Mouse (Mus musculus) limb, embryonic 15.5 days (tissue): ENCODE measurements at regions not wholly inside any gene's neighbourhood (a gene's known extent, or its start where the extent isn't known, plus 50 kb on each side); places are given as distances from the start of the nearest gene placed in this dataset.

Source experiments
- ATAC-seq: fragments of 200-750 bp; cut with Nextera tagmentation; 2 replicates; pipeline ENCODE4 v1.8.0; 2017; ENCODE audit warnings: low read depth, moderate TSS enrichment; ENCODE audit not compliant: insufficient number of reproducible peaks, low FRiP score, low TSS enrichment
- H3K27ac ChIP-seq: fragments of 300-500 bp; sonication (generic); 2 replicates; pipeline ENCODE4 v1.5.1; 2015; ENCODE audit warnings: moderate library complexity, mild to moderate bottlenecking, inconsistent platforms
- H3K27me3 ChIP-seq: fragments of 300-500 bp; sonication (generic); 2 replicates; pipeline ENCODE4 v1.6.1; 2015; ENCODE audit warnings: inconsistent platforms
- H3K36me3 ChIP-seq: fragments of 300-500 bp; sonication (generic); 2 replicates; pipeline ENCODE4 v1.6.1; 2015; ENCODE audit warnings: inconsistent platforms
- H3K4me1 ChIP-seq: fragments of 300-500 bp; sonication (generic); 2 replicates; pipeline ENCODE4 v1.6.1; 2015; ENCODE audit warnings: inconsistent platforms
- H3K4me2 ChIP-seq: fragments of 300-500 bp; sonication (generic); 2 replicates; pipeline ENCODE4 v1.6.1; 2015; ENCODE audit warnings: mild to moderate bottlenecking, inconsistent platforms
- H3K4me3 ChIP-seq: fragments of 300-500 bp; sonication (generic); 2 replicates; pipeline ENCODE4 v1.5.1; 2015; ENCODE audit warnings: mild to moderate bottlenecking, inconsistent platforms
- H3K9ac ChIP-seq: fragments of 300-500 bp; sonication (generic); 2 replicates; pipeline ENCODE4 v1.6.1; 2015; ENCODE audit warnings: inconsistent platforms
- H3K9me3 ChIP-seq: fragments of 300-500 bp; sonication (generic); 2 replicates; pipeline ENCODE4 v1.6.1; 2016; ENCODE audit warnings: inconsistent platforms
- WGBS: fragments of 180-500 bp; shearing (Covaris S2); methylation state at CpG from one replicate; pipeline ENCODE4 v1.1.7; 2015; 5-methylcytosine and 5-hydroxymethylcytosine counted together

- Histone ChIP-seq H3K27ac (no peak overlapping the region), H3K27me3 (no peaks in the 10 kb centered on the region), H3K4me3 (no peak overlapping the region), H3K9me3 (no peaks in the 10 kb centered on the region), H3K9ac (no peak overlapping the region), H3K4me2 (0 out of 2 replicates have a peak overlapping the region, but pooled peaks have one; percentile 5), H3K4me1 (peaks cover 15% of the 10 kb centered on the region), H3K36me3 (no peaks in the 10 kb centered on the region)
- ATAC-seq: no peak
- 21% methylated on average over 10 of the region's 10 CpGs for WGBS
Observed at GRCm38 (mm10) chr13:52060418-52060870, 214.0 kb downstream of the Gadd45g start.

DNA sequence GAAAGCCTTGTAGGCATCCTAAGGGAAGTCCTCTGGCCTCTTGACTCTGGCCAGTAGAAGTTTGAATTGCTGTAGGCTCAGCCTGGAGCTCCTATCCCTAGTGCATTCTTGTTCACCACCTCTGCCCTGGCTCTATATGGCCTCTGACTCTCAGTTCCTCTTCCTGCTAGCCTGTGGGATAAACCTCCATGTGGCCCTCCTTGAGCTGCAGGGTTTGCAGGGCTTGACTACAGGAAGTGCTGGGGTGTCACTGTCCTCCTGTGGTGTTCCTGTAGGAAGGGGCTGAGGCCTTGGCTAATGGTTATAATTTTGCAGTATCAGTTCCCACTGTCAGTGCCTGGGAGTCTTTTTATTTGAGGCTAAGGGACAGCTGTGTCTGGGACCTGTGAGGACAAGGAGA is 215.0 kb downstream of the Gadd45g start:
- no peak overlapping the region for H3K4me2 ChIP-seq
- H3K9ac ChIP-seq: no peak overlapping the region
- no peak overlapping the region for H3K27ac ChIP-seq
- peaks cover 22% of the 10 kb centered on the region for H3K4me1 ChIP-seq
- H3K36me3 ChIP-seq: no peaks in the 10 kb centered on the region
- no peaks in the 10 kb centered on the region for H3K27me3 ChIP-seq
- H3K9me3 ChIP-seq: no peaks in the 10 kb centered on the region
- H3K4me3 ChIP-seq: no peak overlapping the region
- no peak for ATAC-seq

GRCm38 (mm10) chr13:52061881-52062280 is 215.4 kb downstream of the Gadd45g start:
- no peaks in the 10 kb centered on the region for H3K9me3 ChIP-seq
- WGBS: 74% methylated on average over 4 of the region's 4 CpGs
- ATAC-seq: no peak
- no peak overlapping the region for H3K4me2 ChIP-seq
- H3K4me3 ChIP-seq: no peak overlapping the region
- H3K27me3 ChIP-seq: no peaks in the 10 kb centered on the region
- H3K4me1 ChIP-seq: peaks cover 22% of the 10 kb centered on the region
- H3K27ac ChIP-seq: no peak overlapping the region
- no peaks in the 10 kb centered on the region for H3K36me3 ChIP-seq
- H3K9ac ChIP-seq: no peak overlapping the region

- H3K9ac ChIP-seq: no peak overlapping the region
- no peaks in the 10 kb centered on the region for H3K27me3 ChIP-seq
- WGBS: 97% methylated on average over 1 of the region's 1 CpGs
- no peak overlapping the region for H3K27ac ChIP-seq
- peaks cover 25% of the 10 kb centered on the region for H3K4me1 ChIP-seq
- H3K9me3 ChIP-seq: no peaks in the 10 kb centered on the region
- H3K4me3 ChIP-seq: no peak overlapping the region
- H3K4me2 ChIP-seq: no peak overlapping the region
- no peak for ATAC-seq
- H3K36me3 ChIP-seq: no peaks in the 10 kb centered on the region
Observed at GRCm38 (mm10) chr13:52062576-52062975, 216.1 kb downstream of the Gadd45g start.

DNA sequence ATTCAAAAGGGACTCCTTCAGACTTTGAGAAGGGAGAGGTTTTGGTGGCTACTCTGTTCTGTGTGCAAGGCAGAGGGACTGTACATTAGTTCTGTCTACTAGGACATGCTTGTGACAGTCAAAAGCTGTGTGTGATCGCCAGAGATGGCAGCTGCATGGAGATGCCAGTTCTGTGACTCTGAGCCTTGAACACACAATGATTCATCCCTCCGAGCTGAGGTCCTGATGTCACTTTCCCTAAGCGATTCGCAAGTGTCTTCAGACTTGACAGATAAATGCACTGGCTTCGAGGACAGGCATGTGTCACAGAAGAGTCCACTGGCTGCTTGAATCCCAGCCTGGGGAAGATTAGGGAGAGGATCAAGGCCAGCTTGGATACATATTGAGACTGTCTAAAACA is 218.8 kb downstream of the Gadd45g start:
- Histone ChIP-seq H3K9ac (no peak overlapping the region), H3K4me3 (no peak overlapping the region), H3K9me3 (no peaks in the 10 kb centered on the region), H3K27me3 (no peaks in the 10 kb centered on the region), H3K27ac (no peak overlapping the region), H3K4me1 (peaks cover 20% of the 10 kb centered on the region), H3K36me3 (no peaks in the 10 kb centered on the region), H3K4me2 (no peak overlapping the region)
- WGBS: 86% methylated on average over 5 of the region's 5 CpGs
- no peak for ATAC-seq

DNA sequence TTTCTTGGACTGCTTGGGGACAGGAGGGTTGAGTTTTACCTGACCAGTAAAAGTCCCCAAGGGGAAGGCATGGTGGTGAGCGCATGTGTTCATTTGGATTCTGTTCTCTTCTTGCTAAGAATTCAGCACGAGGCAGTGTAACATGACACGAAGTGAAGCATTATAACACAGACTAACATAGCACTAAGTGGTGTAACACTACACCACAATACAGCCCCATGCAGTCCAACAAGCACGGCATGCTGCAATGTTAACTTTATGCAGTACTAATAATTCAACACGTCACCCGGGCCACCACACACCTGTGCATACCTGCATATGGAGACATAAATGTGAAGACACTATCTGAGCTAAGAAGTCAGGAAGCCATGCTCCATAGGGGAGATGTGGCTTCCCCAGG is 219.2 kb downstream of the Gadd45g start:
- Histone ChIP-seq H3K4me1 (peaks cover 15% of the 10 kb centered on the region), H3K4me2 (no peak overlapping the region), H3K9ac (no peak overlapping the region), H3K27ac (no peak overlapping the region), H3K4me3 (no peak overlapping the region), H3K27me3 (no peaks in the 10 kb centered on the region), H3K36me3 (no peaks in the 10 kb centered on the region), H3K9me3 (no peaks in the 10 kb centered on the region)
- no peak for ATAC-seq
- WGBS: 23% methylated on average over 6 of the region's 6 CpGs

GRCm38 (mm10) chr13:52067048-52067447 is 220.6 kb downstream of the Gadd45g start:
- H3K27ac ChIP-seq: no peak overlapping the region
- no peaks in the 10 kb centered on the region for H3K36me3 ChIP-seq
- no peak overlapping the region for H3K9ac ChIP-seq
- peaks cover 15% of the 10 kb centered on the region; the same call in 1 of the 2 replicates for H3K4me1 ChIP-seq
- WGBS: 36% methylated on average over 4 of the region's 4 CpGs
- no peak overlapping the region for H3K4me2 ChIP-seq
- no peak overlapping the region for H3K4me3 ChIP-seq
- ATAC-seq: no peak
- no peaks in the 10 kb centered on the region for H3K9me3 ChIP-seq
- H3K27me3 ChIP-seq: no peaks in the 10 kb centered on the region

DNA sequence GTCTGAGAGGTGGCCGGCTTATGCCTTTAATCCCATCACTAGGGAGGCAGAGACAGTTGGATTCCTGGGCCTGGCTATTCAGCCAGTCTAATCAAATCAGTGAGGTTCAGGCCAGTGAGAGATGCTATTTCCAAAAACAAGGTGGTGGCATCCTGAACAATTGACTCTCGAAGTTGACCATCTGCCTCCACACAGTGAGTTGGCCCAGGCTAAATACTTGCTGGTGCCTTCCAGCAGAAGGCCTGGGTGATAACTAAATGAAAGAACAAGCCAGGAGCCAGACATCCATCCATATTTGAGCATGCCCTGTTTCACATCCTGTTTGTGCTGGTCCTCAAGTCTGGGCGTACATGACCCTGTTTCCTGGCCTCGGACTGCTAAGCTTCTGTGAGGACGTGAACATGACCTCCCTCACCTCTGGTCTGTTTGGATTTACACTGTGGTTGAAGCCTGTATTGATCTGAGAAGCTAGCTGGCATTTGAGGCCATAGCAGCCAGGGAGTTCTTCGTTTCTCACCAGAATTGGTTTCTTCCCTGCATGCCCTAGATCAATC is 222.5 kb downstream of the Gadd45g start:
- no peak for ATAC-seq
- Histone ChIP-seq H3K27me3 (no peaks in the 10 kb centered on the region), H3K36me3 (no peaks in the 10 kb centered on the region), H3K4me3 (no peak overlapping the region), H3K9ac (no peak overlapping the region), H3K4me1 (peaks cover 15% of the 10 kb centered on the region; the same call in 1 of the 2 replicates), H3K9me3 (no peaks in the 10 kb centered on the region), H3K27ac (no peak overlapping the region), H3K4me2 (no peak overlapping the region)
- WGBS: 78% methylated on average over 6 of the region's 6 CpGs

DNA sequence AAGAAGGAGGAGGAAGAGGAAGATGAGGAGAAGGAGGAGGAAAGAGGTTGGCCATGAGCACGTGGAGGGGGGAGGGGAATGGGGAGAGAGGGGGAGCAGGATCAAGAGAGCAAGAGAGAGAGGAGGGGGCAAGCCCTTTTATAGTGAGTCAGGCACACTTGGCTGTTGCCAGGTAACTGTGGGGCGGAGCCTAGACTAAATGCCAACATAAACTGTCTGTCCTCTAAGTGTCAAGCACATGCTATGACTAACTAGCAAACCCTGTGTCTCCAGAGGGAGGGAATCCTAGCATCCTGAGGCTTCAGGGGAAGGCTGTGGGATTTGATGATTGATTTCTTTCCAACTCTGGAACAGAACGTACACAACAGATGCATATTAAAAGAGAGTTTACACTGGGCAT is 223.2 kb downstream of the Gadd45g start:
- Histone ChIP-seq H3K27ac (no peak overlapping the region), H3K27me3 (no peaks in the 10 kb centered on the region), H3K9ac (no peak overlapping the region), H3K36me3 (no peaks in the 10 kb centered on the region), H3K4me2 (no peak overlapping the region), H3K4me1 (peaks cover 11% of the 10 kb centered on the region; the same call in 1 of the 2 replicates), H3K4me3 (no peak overlapping the region), H3K9me3 (no peaks in the 10 kb centered on the region)
- 63% methylated on average over 3 of the region's 3 CpGs for WGBS
- no peak for ATAC-seq

DNA sequence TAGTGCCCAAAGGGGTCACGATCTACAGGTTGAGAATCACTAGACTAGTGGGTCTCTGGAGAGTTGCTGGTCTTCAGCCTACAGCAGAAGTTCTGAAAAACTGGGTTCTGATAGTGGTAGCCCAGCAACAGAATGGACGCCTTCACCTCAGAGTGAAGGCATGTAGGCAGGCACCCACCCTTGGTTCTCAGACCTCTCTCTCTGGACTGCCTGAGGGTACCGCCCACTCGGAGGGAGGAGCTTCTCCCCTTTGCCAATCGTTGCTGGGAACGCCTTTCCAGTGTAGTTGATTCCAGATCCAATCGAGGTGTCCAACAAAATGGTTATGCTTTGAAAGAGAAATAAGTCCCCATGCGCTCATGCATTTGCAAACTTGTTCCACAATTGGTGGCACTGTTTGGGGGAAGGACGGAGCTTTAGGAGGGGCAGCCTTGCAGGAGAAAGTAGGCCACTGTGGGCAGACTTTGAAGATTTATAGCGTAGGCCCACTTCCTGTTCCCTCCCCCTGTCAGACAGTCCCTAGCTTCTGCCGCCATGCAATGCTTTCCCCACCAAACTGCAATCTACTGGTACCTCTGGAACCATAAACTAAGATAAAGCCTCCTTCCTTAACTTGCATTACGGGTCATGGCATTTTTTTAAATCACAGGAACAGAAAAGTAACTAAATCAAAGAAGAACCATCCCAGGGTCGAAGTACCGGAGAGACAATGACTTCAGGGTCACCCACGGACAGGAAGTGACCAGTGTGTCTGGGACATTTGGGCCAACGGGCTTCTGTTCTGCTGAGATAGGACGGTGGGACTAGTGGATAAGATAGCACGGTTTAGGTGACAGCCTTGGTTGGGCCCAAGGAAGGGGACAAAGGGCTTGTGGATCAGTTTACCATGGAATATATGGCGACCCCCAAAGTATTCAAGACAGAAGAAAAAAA is 224.5 kb downstream of the Gadd45g start:
- 86% methylated on average over 19 of the region's 19 CpGs for WGBS

DNA sequence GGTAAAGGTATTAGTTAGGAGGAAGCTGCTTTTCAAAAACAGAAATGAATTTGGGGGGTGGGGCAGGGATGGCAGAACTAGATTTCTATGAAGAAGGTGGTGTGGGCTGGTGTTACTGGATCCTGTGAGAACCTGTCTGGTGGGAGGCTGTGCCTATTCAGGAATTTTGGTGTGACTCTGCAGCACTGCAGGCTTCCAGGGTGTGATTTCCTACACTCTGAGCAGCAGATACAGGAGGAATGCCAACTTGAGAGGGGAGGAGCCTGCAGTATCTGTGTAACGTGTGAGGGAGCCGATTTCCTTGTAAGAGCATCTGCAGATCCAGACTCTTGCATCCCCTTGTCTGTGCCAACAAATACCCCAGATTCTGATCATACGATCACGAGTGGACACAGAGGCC is 231.1 kb downstream of the Gadd45g start:
- Histone ChIP-seq H3K9ac (no peak overlapping the region), H3K36me3 (no peaks in the 10 kb centered on the region), H3K4me3 (no peak overlapping the region), H3K27ac (no peak overlapping the region), H3K4me1 (peaks cover 29% of the 10 kb centered on the region), H3K4me2 (no peak overlapping the region), H3K27me3 (no peaks in the 10 kb centered on the region), H3K9me3 (no peaks in the 10 kb centered on the region)
- WGBS: 60% methylated on average over 4 of the region's 4 CpGs
- no peak for ATAC-seq

More for the DNA sequence above, 224.5 kb downstream of the Gadd45g start:
- H3K27ac ChIP-seq: no peak overlapping the region
- no peak overlapping the region for H3K9ac ChIP-seq
- H3K9me3 ChIP-seq: no peaks in the 10 kb centered on the region
- H3K4me1 ChIP-seq: peaks cover 6% of the 10 kb centered on the region; the same call in 1 of the 2 replicates
- H3K4me2 ChIP-seq: no peak overlapping the region
- no peak overlapping the region for H3K4me3 ChIP-seq
- H3K27me3 ChIP-seq: no peaks in the 10 kb centered on the region
- ATAC-seq: no peak
- H3K36me3 ChIP-seq: no peaks in the 10 kb centered on the region

DNA sequence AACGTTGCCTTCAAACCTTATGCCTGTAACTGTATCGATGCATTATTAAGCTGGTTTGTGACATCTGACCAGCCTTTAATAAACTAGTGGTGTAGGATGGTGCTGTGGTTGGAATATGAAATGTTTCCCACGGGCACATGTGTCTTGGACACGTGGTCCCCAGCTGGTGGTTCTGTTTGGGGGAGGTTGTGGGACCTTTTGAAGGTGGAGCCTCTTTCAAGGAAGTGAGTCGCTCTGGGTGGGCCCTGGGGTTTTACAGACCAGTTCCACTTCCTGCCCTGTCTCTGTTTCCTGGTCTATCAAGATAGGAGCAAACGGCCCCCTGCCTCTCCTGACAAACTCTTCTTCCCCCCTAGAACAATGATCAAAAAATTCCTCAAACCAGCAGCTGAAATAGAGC is 232.1 kb downstream of the Gadd45g start:
- Histone ChIP-seq H3K9me3 (no peaks in the 10 kb centered on the region), H3K27ac (peak overlapping the region; percentile 76; the same call in 1 of the 2 replicates), H3K36me3 (no peaks in the 10 kb centered on the region), H3K9ac (no peak overlapping the region), H3K4me1 (peaks cover 29% of the 10 kb centered on the region), H3K4me3 (no peak overlapping the region), H3K4me2 (no peak overlapping the region), H3K27me3 (no peaks in the 10 kb centered on the region)
- 55% methylated on average over 6 of the region's 6 CpGs for WGBS
- ATAC-seq: no peak
